Mouse (Mus musculus): ENCODE results near the gene Fbxo21.
A peak's percentile ranks its signal among the peaks of the same experiment; 100 is the strongest.

The Fbxo21 gene

GRCm38 (mm10) chr5:117976657-117977500 lies at the start of gene Fbxo21:
Fbxo21 (plus strand) TSS chr5:117976730.
- DNase-seq (ENCODE audit: low read depth), result peak; percentile 98

GRCm38 (mm10) chr5:117928553-117928952 lies 48.0 kb upstream of the Fbxo21 start:
- no peak for DNase-seq (ENCODE audit: low read depth)

- no peak for DNase-seq (ENCODE audit: low read depth)
Measured at GRCm38 (mm10) chr5:117932222-117932621, 44.3 kb upstream of the Fbxo21 start.

DNA sequence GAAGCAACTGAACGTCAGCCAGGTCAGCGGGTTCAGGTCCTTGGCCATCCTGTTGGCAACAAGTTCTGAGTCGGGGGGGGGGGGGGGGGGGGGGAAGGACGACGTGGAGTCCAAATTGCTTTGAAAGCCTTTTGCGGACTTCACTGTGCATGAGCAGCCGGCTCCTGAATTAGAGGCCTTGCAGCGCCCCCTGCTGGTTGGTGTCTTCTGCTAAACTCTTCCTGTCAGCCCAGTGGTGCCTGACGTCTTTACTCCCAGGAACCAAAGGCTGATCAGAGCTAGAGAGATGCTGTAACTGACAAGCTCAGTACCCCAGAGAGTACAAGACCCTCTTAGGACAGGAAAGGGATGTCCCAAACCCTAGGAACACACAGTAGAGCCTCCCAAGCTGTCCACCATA lies 43.7 kb upstream of the Fbxo21 start:
- peak; percentile 88 for DNase-seq (ENCODE audit: low read depth)

- no peak for DNase-seq (ENCODE audit: low read depth)
Measured at GRCm38 (mm10) chr5:117936346-117936745, 40.2 kb upstream of the Fbxo21 start.

DNA sequence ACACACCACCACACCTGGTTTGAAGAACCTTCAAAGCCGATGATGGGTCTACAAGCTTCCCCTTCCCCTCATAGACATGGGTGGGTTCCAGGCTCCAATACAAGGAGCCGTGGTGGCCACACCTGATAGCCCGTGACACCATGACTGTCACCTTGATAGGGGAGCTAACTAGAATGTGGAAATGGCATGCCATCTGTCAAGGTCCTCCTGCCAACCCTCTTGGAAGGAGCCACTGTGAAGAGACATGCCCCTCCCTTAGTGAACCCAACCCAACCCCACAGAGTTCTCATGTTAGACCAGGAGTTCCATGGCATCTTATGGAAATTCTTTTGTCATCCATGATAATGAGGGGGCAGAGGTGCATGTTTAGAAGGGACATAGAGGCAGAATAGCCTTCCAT lies 39.3 kb upstream of the Fbxo21 start:
- no peak for DNase-seq (ENCODE audit: low read depth)

GRCm38 (mm10) chr5:117938182-117938581 lies 38.3 kb upstream of the Fbxo21 start:
- peak; percentile 65 for DNase-seq (ENCODE audit: low read depth)

- DNase-seq (ENCODE audit: low read depth), result no peak
Measured at GRCm38 (mm10) chr5:117939402-117939801, 37.1 kb upstream of the Fbxo21 start.

GRCm38 (mm10) chr5:117941552-117941951 lies 35.0 kb upstream of the Fbxo21 start:
- DNase-seq (ENCODE audit: low read depth), result peak; percentile 6

GRCm38 (mm10) chr5:117946605-117947004 lies 29.9 kb upstream of the Fbxo21 start:
- DNase-seq (ENCODE audit: low read depth), result peak; percentile 55

- DNase-seq (ENCODE audit: low read depth), result no peak
Measured at GRCm38 (mm10) chr5:117949393-117949792, 27.1 kb upstream of the Fbxo21 start.

DNA sequence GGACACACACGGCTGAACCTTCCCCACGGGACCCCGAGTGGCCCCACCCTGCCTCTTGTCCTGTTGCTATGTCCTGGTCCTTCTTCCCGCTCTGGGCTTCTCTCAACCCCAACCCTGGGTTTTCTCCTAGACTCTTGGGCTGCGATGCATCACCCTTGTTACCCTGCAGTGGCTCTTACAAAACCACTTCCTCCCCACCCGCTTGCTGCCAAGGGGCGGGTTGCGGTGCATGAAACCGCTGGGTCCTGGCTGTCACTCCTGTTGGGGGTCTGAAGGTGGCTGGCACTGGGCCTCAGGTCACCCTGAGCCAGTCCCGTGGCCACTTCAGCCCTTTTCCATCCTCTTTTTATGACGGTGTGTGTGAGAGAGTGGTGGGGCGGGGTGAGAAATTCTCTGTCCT lies 22.6 kb upstream of the Fbxo21 start:
- DNase-seq (ENCODE audit: low read depth), result no peak

DNA sequence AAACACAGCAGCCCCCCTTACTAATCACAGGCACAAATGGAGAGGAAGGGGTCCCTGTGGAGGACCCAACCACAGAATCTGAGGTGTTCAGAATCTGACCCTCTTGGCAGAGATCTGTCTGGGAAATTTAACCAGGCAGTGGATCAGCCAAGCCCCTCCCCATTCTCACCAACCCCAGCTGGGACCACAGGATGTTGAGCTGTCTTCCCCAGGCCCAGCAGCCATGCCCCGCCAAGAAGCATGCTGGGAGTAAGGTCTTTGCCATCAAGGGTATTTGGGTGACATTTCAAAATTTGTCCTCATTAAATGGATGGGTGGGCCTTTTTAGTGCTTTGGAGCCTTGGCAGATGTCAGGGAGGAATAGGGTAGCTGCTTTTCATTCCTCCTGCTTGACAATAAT lies 22.1 kb upstream of the Fbxo21 start:
- no peak for DNase-seq (ENCODE audit: low read depth)

DNA sequence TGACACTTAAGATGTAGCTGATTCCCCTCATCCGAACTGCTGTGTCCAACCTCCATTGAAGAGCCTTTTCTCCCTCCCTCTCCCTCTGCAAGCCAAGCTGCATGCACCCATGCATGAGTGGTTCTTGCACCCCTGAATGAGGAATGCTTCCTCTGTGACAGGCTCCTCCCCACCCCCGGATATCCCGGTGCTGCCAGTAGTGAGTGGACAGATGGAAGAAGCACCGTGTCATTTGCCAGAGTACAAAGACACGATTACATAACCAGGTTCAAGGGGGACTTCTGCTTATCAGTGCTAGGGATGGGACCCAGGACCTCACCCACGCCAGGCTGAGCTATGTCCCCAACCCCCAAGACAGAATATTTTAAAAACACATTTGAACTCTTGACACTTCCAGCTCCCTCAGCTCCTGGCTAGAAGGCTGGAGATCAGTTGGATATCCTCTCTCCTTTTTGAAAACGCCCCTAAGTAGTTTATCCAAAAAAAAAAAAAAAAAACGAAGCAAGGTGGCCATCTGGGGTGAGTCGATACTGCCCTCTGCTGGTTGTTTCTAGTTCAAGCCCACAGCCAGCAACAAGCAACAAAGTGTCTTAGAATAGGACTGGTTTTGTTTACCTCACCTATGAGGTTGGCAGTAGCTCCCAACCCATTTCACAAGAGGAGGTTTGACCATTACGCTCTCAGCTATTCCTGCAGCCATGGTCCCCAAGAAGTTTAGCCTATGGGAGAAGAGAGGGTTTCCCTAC lies 20.7 kb upstream of the Fbxo21 start:
- DNase-seq (ENCODE audit: low read depth), result peak; percentile 73

DNA sequence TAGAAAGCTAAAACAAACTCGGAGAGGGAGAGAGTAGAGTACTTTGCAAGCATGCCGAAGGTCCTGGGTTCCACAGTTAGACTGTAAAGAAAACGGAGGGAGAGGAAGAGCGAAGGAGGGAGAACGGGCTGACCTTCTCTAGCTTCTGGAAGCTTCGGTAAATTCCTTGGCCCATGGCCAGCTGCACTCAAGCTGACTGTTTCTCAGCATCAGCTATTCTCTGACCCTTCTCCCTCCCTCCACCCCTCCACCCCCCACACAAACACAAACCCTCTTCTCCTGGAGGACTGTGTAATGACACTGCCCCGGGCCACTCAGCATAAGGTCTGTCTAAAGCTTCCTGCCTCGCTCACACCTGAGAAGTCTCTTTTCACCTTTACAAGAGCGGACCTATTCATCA lies 11.8 kb upstream of the Fbxo21 start:
- no peak for DNase-seq (ENCODE audit: low read depth)

- no peak for DNase-seq (ENCODE audit: low read depth)
Measured at GRCm38 (mm10) chr5:117966956-117967355, 9.6 kb upstream of the Fbxo21 start.

- peak; percentile 31 for DNase-seq (ENCODE audit: low read depth)
Measured at GRCm38 (mm10) chr5:117967659-117968069, 8.9 kb upstream of the Fbxo21 start.

- DNase-seq (ENCODE audit: low read depth), result no peak
Measured at GRCm38 (mm10) chr5:117969681-117970427, 6.7 kb upstream of the Fbxo21 start.

- no peak for DNase-seq (ENCODE audit: low read depth)
Measured at GRCm38 (mm10) chr5:117976263-117976656, 270 bp upstream of the Fbxo21 start.

DNA sequence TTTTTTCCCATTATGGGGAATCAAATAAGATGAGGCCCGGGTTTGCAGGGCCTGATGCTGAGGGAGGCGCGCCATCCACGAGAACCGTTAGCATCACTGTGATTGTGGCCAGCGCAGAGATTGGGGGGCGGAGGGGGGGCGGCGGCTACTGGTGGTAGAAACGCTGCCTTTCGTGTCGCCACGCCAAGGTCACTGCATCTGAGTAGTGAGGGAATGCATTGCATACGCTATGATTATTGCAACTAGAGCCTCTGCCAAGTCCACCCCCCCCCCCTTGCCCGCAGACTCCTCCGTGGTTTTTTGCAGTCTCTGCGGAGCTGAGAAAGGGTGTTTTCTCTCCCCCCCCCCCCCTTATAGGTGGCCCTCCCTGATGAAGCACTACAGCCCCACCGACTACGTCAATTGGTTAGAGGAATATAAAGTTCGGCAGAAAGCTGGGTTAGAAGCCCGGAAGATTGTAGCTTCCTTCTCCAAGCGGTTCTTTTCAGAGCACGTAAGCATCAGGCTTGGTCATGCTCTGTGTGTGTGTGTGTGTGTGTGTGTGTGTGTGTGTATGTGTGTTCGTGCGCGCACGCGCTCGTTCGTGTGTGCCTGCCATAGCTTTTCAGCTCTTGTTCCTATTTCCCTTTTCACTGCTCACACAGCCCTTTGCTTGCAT lies 1.1 kb downstream of the Fbxo21 start:
- peak; percentile 22 for DNase-seq (ENCODE audit: low read depth)

- DNase-seq (ENCODE audit: low read depth), result no peak
Measured at GRCm38 (mm10) chr5:117978159-117978697, 1.7 kb downstream of the Fbxo21 start.

DNA sequence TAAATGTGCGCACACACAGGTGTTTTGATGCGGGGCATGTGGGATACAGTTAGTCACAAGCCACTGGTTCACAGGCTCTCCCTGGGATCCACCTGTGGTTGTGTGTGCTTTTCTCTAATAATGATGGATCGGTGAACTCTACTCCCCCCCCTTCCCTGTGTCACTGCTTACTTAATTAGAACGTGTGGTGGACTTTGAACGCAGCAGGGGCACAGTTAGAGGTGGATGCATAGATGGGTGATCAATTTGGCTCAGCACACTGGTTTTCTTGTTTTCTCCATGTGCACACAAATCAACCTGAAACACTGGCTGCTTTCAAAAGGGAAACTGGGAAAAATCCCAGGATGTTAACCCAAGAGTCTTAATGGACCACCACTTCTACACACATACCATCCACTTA lies 2.6 kb downstream of the Fbxo21 start:
- DNase-seq (ENCODE audit: low read depth), result no peak

All from NIH3T3 (cell line).